Mouse (Mus musculus) C2C12 (cell line): ENCODE measurements around the gene Ly75.

Source experiments
- CEBPB ChIP-seq: IDR thresholded peaks from one replicate; pipeline ENCODE4 v1.6.1; 2011; ENCODE audit warnings: low read depth, mild to moderate bottlenecking, control low read depth, moderate library complexity
- CTCF ChIP-seq: IDR thresholded peaks from one replicate; pipeline ENCODE4 v1.5.1; 2011; ENCODE audit not compliant: control insufficient read depth, insufficient read depth, insufficient read length
- FOSL1 ChIP-seq: IDR thresholded peaks from one replicate; pipeline ENCODE4 v1.8.0; 2011; ENCODE audit warnings: mild to moderate bottlenecking, low read length; ENCODE audit not compliant: poor library complexity, insufficient read depth, severe bottlenecking
- MAX ChIP-seq: IDR thresholded peaks from one replicate; pipeline ENCODE4 v1.6.1; 2011; ENCODE audit warnings: mild to moderate bottlenecking, control low read depth
- MYOD1 ChIP-seq: IDR thresholded peaks from one replicate; pipeline ENCODE4 v1.6.1; 2011; ENCODE audit warnings: low read depth; ENCODE audit not compliant: control insufficient read depth, insufficient read length
- MYOG ChIP-seq: IDR thresholded peaks from one replicate; pipeline ENCODE4 v1.6.1; 2011; ENCODE audit not compliant: control insufficient read depth, insufficient read length; ENCODE audit errors: extremely low read depth
- USF1 ChIP-seq: IDR thresholded peaks from one replicate; pipeline ENCODE4 v1.6.1; 2011; ENCODE audit warnings: low read depth, mild to moderate bottlenecking, control low read depth, moderate library complexity

DNA sequence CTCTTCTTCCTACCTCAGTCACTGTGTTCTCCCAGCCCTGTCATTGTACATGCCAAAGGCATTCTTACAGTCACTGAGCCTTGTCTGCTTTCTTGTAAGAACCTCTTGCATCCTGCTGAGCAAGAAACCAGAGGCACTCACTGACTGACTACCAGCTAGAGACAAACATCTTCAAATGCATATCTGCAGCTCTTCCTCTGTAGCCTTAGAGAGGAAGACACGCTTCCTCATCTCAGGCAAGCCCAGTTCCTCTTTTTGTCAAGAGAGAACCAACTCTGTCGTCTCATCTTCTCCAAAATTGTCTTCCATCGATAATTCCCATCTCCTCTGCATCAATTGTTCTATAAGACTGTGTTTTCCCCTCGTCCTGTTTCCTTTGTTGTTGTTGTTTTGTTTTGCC lies 94.5 kb downstream of the Ly75 start:
- TF ChIP-seq CTCF (no peak), MAX (no peak), MYOD1 (no peak), CEBPB (no peak), FOSL1 (no peak), USF1 (no peak), MYOG (no peak)
